Mouse (Mus musculus) neural tube, embryonic 11.5 days (tissue): ENCODE measurements at regions not wholly inside any gene's neighbourhood (a gene's known extent, or its start where the extent isn't known, plus 50 kb on each side); places are given as distances from the start of the nearest gene placed in this dataset.
"Not testable (repeated sequence)": the region's sequence is repeated elsewhere in the genome, so short reads cannot be mapped to it uniquely, and the experiment has no call there.

Experiments
- ATAC-seq: fragments of 200-750 bp; cut with Nextera tagmentation; 2 replicates; pipeline ENCODE4 v1.8.0; 2017; ENCODE audit warnings: moderate number of reproducible peaks, mild to moderate bottlenecking, moderate TSS enrichment, moderate library complexity; ENCODE audit not compliant: insufficient read depth, low FRiP score, low TSS enrichment
- DNase-seq: peaks from one replicate; pipeline ENCODE4 v3.0.0-alpha.2; 2015; ENCODE audit warnings: low spot score
- H3K27ac ChIP-seq: fragments of 300-500 bp; sonication (generic); 2 replicates; pipeline ENCODE4 v1.5.1; 2014; ENCODE audit warnings: low read depth, mild to moderate bottlenecking, low read length
- H3K27me3 ChIP-seq: fragments of 300-500 bp; sonication (generic); 2 replicates; pipeline ENCODE4 v1.6.1; 2014; ENCODE audit warnings: mild to moderate bottlenecking, low read length, mixed read lengths; ENCODE audit not compliant: control insufficient read depth, insufficient read depth
- H3K36me3 ChIP-seq: fragments of 300-500 bp; sonication (generic); 2 replicates; pipeline ENCODE4 v1.6.1; 2014; ENCODE audit warnings: mild to moderate bottlenecking, low read length, moderate library complexity, mixed read lengths; ENCODE audit not compliant: control insufficient read depth, insufficient read depth
- H3K4me1 ChIP-seq: fragments of 300-500 bp; sonication (generic); 2 replicates; pipeline ENCODE4 v1.6.1; 2014; ENCODE audit warnings: low read length, mixed read lengths; ENCODE audit not compliant: control insufficient read depth, insufficient read depth
- H3K4me2 ChIP-seq: fragments of 300-500 bp; sonication (generic); 2 replicates; pipeline ENCODE4 v1.6.1; 2014; ENCODE audit warnings: low read depth, mild to moderate bottlenecking, moderate library complexity
- H3K4me3 ChIP-seq: fragments of 300-500 bp; sonication (generic); 2 replicates; pipeline ENCODE4 v1.5.1; 2014; ENCODE audit warnings: low read depth, low read length
- H3K9ac ChIP-seq: fragments of 300-500 bp; sonication (generic); 2 replicates; pipeline ENCODE4 v1.6.1; 2014; ENCODE audit warnings: mild to moderate bottlenecking, low read length
- H3K9me3 ChIP-seq: fragments of 300-500 bp; sonication (generic); 2 replicates; pipeline ENCODE4 v1.6.1; 2016; ENCODE audit warnings: low read length; ENCODE audit not compliant: control insufficient read depth
- WGBS: fragments of 180-500 bp; shearing (Covaris S2); extraction: QIAGEN DNeasy Blood & Tissue Kit; methylation state at CpG from one replicate; pipeline ENCODE4 v1.1.7; 2014; 5-methylcytosine and 5-hydroxymethylcytosine counted together

- Histone ChIP-seq H3K27me3 (no peaks in the 10 kb centered on the region), H3K9me3 (no peaks in the 10 kb centered on the region), H3K36me3 (no peaks in the 10 kb centered on the region), H3K9ac (no peak overlapping the region), H3K4me1 (no peaks in the 10 kb centered on the region), H3K27ac (no peak overlapping the region), H3K4me2 (no peak overlapping the region), H3K4me3 (no peak overlapping the region)
- DNase-seq (no peak), ATAC-seq (no peak)
- WGBS: 95% methylated on average over 2 of the region's 2 CpGs
Measured at GRCm38 (mm10) chr1:140840579-140840978, 594.6 kb downstream of the Kcnt2 start.

- H3K9me3 ChIP-seq, H3K4me1 ChIP-seq, H3K27ac ChIP-seq, ATAC-seq, H3K27me3 ChIP-seq, H3K4me3 ChIP-seq, H3K9ac ChIP-seq, H3K36me3 ChIP-seq, H3K4me2 ChIP-seq, DNase-seq: not testable (repeated sequence)
- WGBS: 83% methylated on average over 3 of the region's 3 CpGs
Measured at GRCm38 (mm10) chr1:140848053-140848452, 602.1 kb downstream of the Kcnt2 start.

GRCm38 (mm10) chr1:140851568-140851967 lies 605.6 kb downstream of the Kcnt2 start:
- no peaks in the 10 kb centered on the region for H3K4me1 ChIP-seq
- no peak overlapping the region for H3K27ac ChIP-seq
- no peaks in the 10 kb centered on the region for H3K27me3 ChIP-seq
- no peaks in the 10 kb centered on the region for H3K9me3 ChIP-seq
- no peak overlapping the region for H3K9ac ChIP-seq
- no peaks in the 10 kb centered on the region for H3K36me3 ChIP-seq
- ATAC-seq (no peak), DNase-seq (no peak)
- H3K4me3 ChIP-seq: no peak overlapping the region
- H3K4me2 ChIP-seq: no peak overlapping the region
